ENCODE assay signal across 8 mouse cellular contexts in the genomic region with DNA sequence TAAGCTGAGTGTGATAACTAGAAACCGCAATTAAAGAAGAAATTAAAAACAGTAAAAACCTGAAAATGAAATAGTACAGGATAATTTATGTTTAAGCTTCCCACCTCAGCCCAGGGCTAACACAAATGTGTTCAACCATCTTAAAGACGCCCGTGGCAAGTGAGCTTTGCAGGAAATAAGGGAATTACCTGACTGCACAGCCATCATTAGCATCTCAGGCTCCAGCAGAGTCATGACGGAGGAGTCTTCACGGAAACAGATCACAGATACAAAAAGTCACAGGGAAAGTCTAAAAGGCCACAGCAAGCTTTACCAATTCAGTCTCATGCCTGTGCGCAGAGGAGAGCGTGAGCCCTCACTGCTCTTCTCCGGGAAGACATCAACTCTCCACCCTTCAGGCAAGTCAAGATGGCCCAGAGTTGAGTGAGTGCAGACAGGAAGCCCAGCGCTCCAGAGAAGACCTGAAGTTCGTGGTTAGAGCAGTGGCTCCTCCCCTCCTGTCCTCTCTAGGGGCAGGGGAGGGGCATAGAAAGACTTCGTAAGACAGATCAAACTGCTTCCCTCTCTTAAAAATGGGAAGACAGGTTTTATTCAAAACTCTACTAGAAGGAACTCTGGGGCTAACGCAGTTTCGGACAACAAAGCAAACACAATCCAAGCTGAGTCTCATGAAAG.
A peak's percentile ranks its signal among the peaks of the same experiment; 100 is the strongest.
DNase-seq lines count a peak whose midpoint lies in the region; ATAC-seq and TF ChIP-seq lines count a peak whose summit lies in the region.

No protein-coding gene starts in this region.

- TF ChIP-seq CTCF in E14TG2a.4 (conservative IDR thresholded peaks at IDR 0.05; ENCODE audit: low read length) = no peak

- no peaks in the 10 kb centered on the region for H3K27me3 ChIP-seq in E14TG2a.4 (ENCODE audit: insufficient read depth, low read length)
- H3K27me3 ChIP-seq in forebrain, embryonic 13.5 days = no peaks in the 10 kb centered on the region
- H3K27me3 ChIP-seq in lung, embryonic 16.5 days (ENCODE audit: control insufficient read depth, insufficient read depth, low read depth, low read length) = no peaks in the 10 kb centered on the region

- H3K27ac ChIP-seq in forebrain, embryonic 13.5 days = no peak overlapping the region
- H3K27ac ChIP-seq in lung, embryonic 16.5 days (ENCODE audit: low read length) = peak overlapping the region; percentile 40; the same call in 1 of the 2 replicates

- H3K4me1 ChIP-seq in E14TG2a.4 (replicated peaks; ENCODE audit: low read depth, low read length) = peaks cover 44% of the 10 kb centered on the region
- H3K4me1 ChIP-seq in forebrain, embryonic 13.5 days = peaks cover 44% of the 10 kb centered on the region
- peaks cover 16% of the 10 kb centered on the region for H3K4me1 ChIP-seq in lung, embryonic 16.5 days (replicated peaks; ENCODE audit: control insufficient read depth, insufficient read depth, low read length)

- H3K4me3 ChIP-seq in E14TG2a.4 (replicated peaks; ENCODE audit: low read length) = peak overlapping the region; percentile 11; the same call in 1 of the 2 replicates
- H3K4me3 ChIP-seq in forebrain, embryonic 13.5 days = no peak overlapping the region
- peak overlapping the region; percentile 32 for H3K4me3 ChIP-seq in lung, embryonic 16.5 days (ENCODE audit: low read length)

- peak overlapping the region; percentile 35; the same call in 1 of the 2 replicates for H3K9ac ChIP-seq in forebrain, embryonic 13.5 days
- peak overlapping the region; percentile 34; the same call in 1 of the 2 replicates for H3K9ac ChIP-seq in lung, embryonic 16.5 days (ENCODE audit: low read length)

- intact Hi-C loops in heart, postnatal 25 days (cut with DNase I) = no loop called here

- H3K4me2 ChIP-seq in forebrain, embryonic 13.5 days = peak overlapping the region; percentile 42
- H3K4me2 ChIP-seq in lung, embryonic 16.5 days (ENCODE audit: low read depth, low read length) = peak overlapping the region; percentile 50

- H3K36me3 ChIP-seq in E14TG2a.4 (ENCODE audit: insufficient read depth, low read length) = 0 out of 2 replicates have a peak, but pooled peaks cover 3% of the 10 kb centered on the region
- H3K36me3 ChIP-seq in forebrain, embryonic 13.5 days (ENCODE audit: poor library complexity, severe bottlenecking) = no peaks in the 10 kb centered on the region
- H3K36me3 ChIP-seq in lung, embryonic 16.5 days (ENCODE audit: control insufficient read depth, insufficient read depth, low read length) = no peaks in the 10 kb centered on the region

- 40% methylated on average over 13 of the region's 13 CpGs for WGBS in forebrain, embryonic 13.5 days
- 38% methylated on average over 13 of the region's 13 CpGs for WGBS in lung, embryonic 16.5 days

- no peaks in the 10 kb centered on the region for H3K9me3 ChIP-seq in E14TG2a.4 (ENCODE audit: low read length)
- H3K9me3 ChIP-seq in forebrain, embryonic 13.5 days (replicated peaks) = no peaks in the 10 kb centered on the region
- H3K9me3 ChIP-seq in lung, embryonic 16.5 days (ENCODE audit: control insufficient read depth, low read length) = no peaks in the 10 kb centered on the region

- peak; percentile 95 for DNase-seq in heart, adult 11 months
- DNase-seq in heart, postnatal 25 days (ENCODE audit: low spot score) = no peak
- peak; percentile 83 to 85 for DNase-seq in spleen, postnatal 36 days (ENCODE audit: low spot score in 2 of 2)
- no peak for DNase-seq in MN1 (ENCODE audit: low spot score)

- no peak for ATAC-seq in forebrain, embryonic 13.5 days
- ATAC-seq in inflammation-experienced regulatory T-cells, adult 6 months = peak; percentile 98
- peak; percentile 82 for ATAC-seq in lung, embryonic 16.5 days (ENCODE audit: low read depth)

Comparison
In these comparisons a context has a peak if more than half of its experiments do, and no peak if none do; other contexts are left out.
1. DNase-seq: peak in heart, adult 11 months (single experiment) and spleen, postnatal 36 days (2 of 2); none in heart, postnatal 25 days (single experiment) and MN1 (single experiment).